ENCODE assay signal across 8 mouse cellular contexts in the genomic region with DNA sequence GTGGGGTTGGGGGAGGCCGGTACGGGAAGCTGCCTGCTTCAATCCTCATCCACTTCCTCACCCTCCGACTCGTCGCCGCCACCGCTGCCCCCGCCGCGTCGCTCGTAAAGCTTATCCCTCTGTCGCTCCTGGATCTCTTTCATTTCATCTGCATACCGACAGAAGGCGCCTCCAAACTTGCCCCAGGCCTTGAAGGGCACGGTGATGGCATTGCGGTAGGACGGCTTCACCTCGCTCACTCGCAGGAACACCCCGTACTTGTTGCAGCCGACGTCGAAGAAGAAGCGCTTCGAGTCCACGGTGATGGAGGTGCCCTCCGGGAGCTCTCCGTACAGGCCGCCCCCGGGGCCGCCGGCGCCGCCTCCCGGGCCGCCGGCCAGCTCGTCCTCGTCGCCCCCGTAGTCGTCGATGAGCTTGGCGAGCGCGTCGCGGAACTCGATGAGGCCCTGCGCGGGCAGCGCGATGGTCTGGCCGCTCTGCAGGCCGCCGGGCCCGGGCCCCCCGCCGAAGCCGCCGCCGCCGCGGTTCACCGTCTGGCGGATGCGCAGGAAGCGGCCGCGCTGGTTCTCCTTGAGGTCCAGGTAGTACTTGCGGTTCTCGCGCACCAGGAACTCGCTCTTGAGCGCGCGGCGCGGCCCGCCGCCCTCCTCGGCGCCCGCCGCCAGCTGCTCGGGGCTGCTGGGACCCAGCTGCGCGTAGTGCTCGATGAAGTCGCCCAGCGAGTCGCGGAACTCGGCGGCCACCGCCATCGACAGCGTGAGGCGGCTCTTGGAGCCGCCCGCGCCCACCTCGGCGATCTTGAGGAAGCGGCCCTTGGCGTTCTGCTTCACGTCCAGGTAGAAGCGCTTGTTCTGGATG. TPM values are rescaled to one million over a fixed set of nuclear protein-coding genes. Genes with fewer than 3 reads are reported as not detected.
DNase-seq lines count a peak whose midpoint lies in the region; ATAC-seq and TF ChIP-seq lines count a peak whose summit lies in the region.

No protein-coding gene starts in this region.

- TF ChIP-seq POLR2A in small intestine, adult 2 months (IDR thresholded peaks at IDR 0.05; ENCODE audit: low read depth, low read length): no peak; the same call in 1 of the 2 replicates

- peaks cover 33% of the 10 kb centered on the region for H3K36me3 ChIP-seq in embryonic facial prominence, embryonic 10.5 days (replicated peaks)
- no peaks in the 10 kb centered on the region for H3K36me3 ChIP-seq in intestine, embryonic 15.5 days
- peaks cover 19% of the 10 kb centered on the region; the same call in 1 of the 2 replicates for H3K36me3 ChIP-seq in limb, embryonic 12.5 days
- H3K36me3 ChIP-seq in midbrain, embryonic 12.5 days: no peaks in the 10 kb centered on the region
- peaks cover 11% of the 10 kb centered on the region for H3K36me3 ChIP-seq in small intestine, adult 2 months (ENCODE audit: control insufficient read depth, insufficient read depth, low read length)

- H3K4me1 ChIP-seq in embryonic facial prominence, embryonic 10.5 days: peaks cover 46% of the 10 kb centered on the region
- peaks cover 15% of the 10 kb centered on the region for H3K4me1 ChIP-seq in intestine, embryonic 15.5 days (replicated peaks)
- peaks cover 39% of the 10 kb centered on the region for H3K4me1 ChIP-seq in limb, embryonic 12.5 days (replicated peaks)
- peaks cover 41% of the 10 kb centered on the region for H3K4me1 ChIP-seq in midbrain, embryonic 12.5 days
- H3K4me1 ChIP-seq in small intestine, adult 2 months (ENCODE audit: control insufficient read depth, insufficient read depth, insufficient read length, low read length): peaks cover 10% of the 10 kb centered on the region; the same call in 1 of the 2 replicates

- peak; percentile 50 for ATAC-seq in intestine, embryonic 15.5 days
- no peak for ATAC-seq in limb, embryonic 12.5 days (ENCODE audit: insufficient number of reproducible peaks, insufficient read depth, low FRiP score, low TSS enrichment, low read depth)
- ATAC-seq in midbrain, embryonic 12.5 days (ENCODE audit: low FRiP score, low read depth): peak; percentile 48; the same call in 1 of the 2 replicates

- TF ChIP-seq CTCF in small intestine, adult 2 months (IDR thresholded peaks at IDR 0.05; ENCODE audit: extremely low read depth, insufficient read length, insufficient replicate concordance, low read depth, low read length): no peak

- peak overlapping the region; percentile 97 for H3K9ac ChIP-seq in intestine, embryonic 15.5 days
- peak overlapping the region; percentile 97 for H3K9ac ChIP-seq in limb, embryonic 12.5 days (replicated peaks)
- H3K9ac ChIP-seq in midbrain, embryonic 12.5 days (replicated peaks): peak overlapping the region; percentile 96

- under 1% methylated on average over 109 of the region's 109 CpGs for WGBS in embryonic facial prominence, embryonic 10.5 days
- under 1% methylated on average over 109 of the region's 109 CpGs for WGBS in intestine, embryonic 15.5 days
- under 1% methylated on average over 105 of the region's 109 CpGs for WGBS in limb, embryonic 12.5 days
- under 1% methylated on average over 107 of the region's 109 CpGs for WGBS in midbrain, embryonic 12.5 days
- under 1% methylated on average over 109 of the region's 109 CpGs for WGBS in small intestine, adult 2 months

- peak; percentile 46 for DNase-seq in layer of hippocampus, adult 11-12 months (ENCODE audit: low spot score)
- no peak for DNase-seq in layer of hippocampus, adult 9-10 months (ENCODE audit: low spot score)
- DNase-seq in embryonic facial prominence, embryonic 10.5 days (ENCODE audit: low spot score): peak; percentile 69
- peak; percentile 49 to 73 for DNase-seq in gastrocnemius, postnatal 4 days (ENCODE audit: low spot score in 2 of 2)

- H3K9me3 ChIP-seq in embryonic facial prominence, embryonic 10.5 days: no peaks in the 10 kb centered on the region
- no peaks in the 10 kb centered on the region for H3K9me3 ChIP-seq in intestine, embryonic 15.5 days
- H3K9me3 ChIP-seq in limb, embryonic 12.5 days: no peaks in the 10 kb centered on the region
- H3K9me3 ChIP-seq in midbrain, embryonic 12.5 days: no peaks in the 10 kb centered on the region

- no peaks in the 10 kb centered on the region for H3K27me3 ChIP-seq in embryonic facial prominence, embryonic 10.5 days (replicated peaks; ENCODE audit: low read depth, poor library complexity, severe bottlenecking)
- H3K27me3 ChIP-seq in intestine, embryonic 15.5 days (replicated peaks): no peaks in the 10 kb centered on the region
- H3K27me3 ChIP-seq in limb, embryonic 12.5 days: no peaks in the 10 kb centered on the region
- H3K27me3 ChIP-seq in midbrain, embryonic 12.5 days: no peaks in the 10 kb centered on the region
- no peaks in the 10 kb centered on the region for H3K27me3 ChIP-seq in small intestine, adult 2 months (ENCODE audit: control insufficient read depth, insufficient read depth, low read length)

- H3K27ac ChIP-seq in embryonic facial prominence, embryonic 10.5 days (replicated peaks): peak overlapping the region; percentile 93
- H3K27ac ChIP-seq in intestine, embryonic 15.5 days: peak overlapping the region; percentile 97
- H3K27ac ChIP-seq in limb, embryonic 12.5 days: peak overlapping the region; percentile 98
- H3K27ac ChIP-seq in midbrain, embryonic 12.5 days (replicated peaks): peak overlapping the region; percentile 98
- H3K27ac ChIP-seq in small intestine, adult 2 months (ENCODE audit: insufficient read depth, low read depth, low read length): peak overlapping the region; percentile 85

- H3K4me3 ChIP-seq in embryonic facial prominence, embryonic 10.5 days: peak overlapping the region; percentile 88
- peak overlapping the region; percentile 95 for H3K4me3 ChIP-seq in intestine, embryonic 15.5 days (replicated peaks)
- H3K4me3 ChIP-seq in limb, embryonic 12.5 days (replicated peaks): peak overlapping the region; percentile 97
- H3K4me3 ChIP-seq in midbrain, embryonic 12.5 days: peak overlapping the region; percentile 98
- H3K4me3 ChIP-seq in small intestine, adult 2 months (ENCODE audit: low read depth, low read length): peak overlapping the region; percentile 77

- H3K4me2 ChIP-seq in intestine, embryonic 15.5 days (replicated peaks): peak overlapping the region; percentile 80
- peak overlapping the region; percentile 91 for H3K4me2 ChIP-seq in limb, embryonic 12.5 days
- peak overlapping the region; percentile 91 for H3K4me2 ChIP-seq in midbrain, embryonic 12.5 days (replicated peaks)

RNA-seq across cellular contexts. Expression of gene Purb, which starts 0.6 kb away (rescaled TPM):
- polyA plus RNA-seq in embryonic facial prominence, embryonic 10.5 days (2016; fragmentation: Nextera tagmentation; extraction: Ambion mirVana): 17.5 and 17.7 TPM in 2 replicates
- 10 to 100 TPM; 84.0 to 90.4 TPM for total RNA-seq in gastrocnemius, postnatal 4 days (2021)
- 26.6 and 28.8 TPM in 2 replicates for polyA plus RNA-seq in intestine, embryonic 15.5 days (2015; fragmentation: Nextera tagmentation; extraction: Ambion mirVana)
- 22.6 TPM in 2 replicates for polyA plus RNA-seq in limb, embryonic 12.5 days (2016; fragmentation: Nextera tagmentation; extraction: Ambion mirVana)
- polyA plus RNA-seq in midbrain, embryonic 12.5 days (2016; fragmentation: Nextera tagmentation; extraction: Ambion mirVana): 16.8 and 17.0 TPM in 2 replicates
- polyA plus RNA-seq in small intestine, adult 2 months (2012; rRNA removed): 4.2 and 7.0 TPM in 2 replicates

RNA-seq across cellular contexts. Expression of gene H2afv, which starts 30.9 kb away (rescaled TPM):
- 746 and 786 TPM in 2 replicates for polyA plus RNA-seq in embryonic facial prominence, embryonic 10.5 days (2016; fragmentation: Nextera tagmentation; extraction: Ambion mirVana)
- total RNA-seq in gastrocnemius, postnatal 4 days (2021): 10 to 100 TPM; 96.2 to 97.0 TPM
- polyA plus RNA-seq in intestine, embryonic 15.5 days (2015; fragmentation: Nextera tagmentation; extraction: Ambion mirVana): 424 and 429 TPM in 2 replicates
- polyA plus RNA-seq in limb, embryonic 12.5 days (2016; fragmentation: Nextera tagmentation; extraction: Ambion mirVana): 763 and 824 TPM in 2 replicates
- 831 and 843 TPM in 2 replicates for polyA plus RNA-seq in midbrain, embryonic 12.5 days (2016; fragmentation: Nextera tagmentation; extraction: Ambion mirVana)
- polyA plus RNA-seq in small intestine, adult 2 months (2012; rRNA removed): 63.8 and 141 TPM in 2 replicates

RNA-seq across cellular contexts. Expression of gene Myo1g, which starts 45.7 kb away (rescaled TPM):
- polyA plus RNA-seq in embryonic facial prominence, embryonic 10.5 days (2016; fragmentation: Nextera tagmentation; extraction: Ambion mirVana): 0.75 and 1.1 TPM in 2 replicates
- total RNA-seq in gastrocnemius, postnatal 4 days (2021): 1 to 10 TPM; 3.0 to 3.4 TPM
- polyA plus RNA-seq in intestine, embryonic 15.5 days (2015; fragmentation: Nextera tagmentation; extraction: Ambion mirVana): 1.8 and 1.9 TPM in 2 replicates
- 0.66 and 1.8 TPM in 2 replicates for polyA plus RNA-seq in limb, embryonic 12.5 days (2016; fragmentation: Nextera tagmentation; extraction: Ambion mirVana)
- 0.31 and 0.47 TPM in 2 replicates for polyA plus RNA-seq in midbrain, embryonic 12.5 days (2016; fragmentation: Nextera tagmentation; extraction: Ambion mirVana)
- polyA plus RNA-seq in small intestine, adult 2 months (2012; rRNA removed): 9.8 and 15.5 TPM in 2 replicates

RNA-seq across cellular contexts. Expression of gene Ppia, which starts 59.9 kb away (rescaled TPM):
- polyA plus RNA-seq in embryonic facial prominence, embryonic 10.5 days (2016; fragmentation: Nextera tagmentation; extraction: Ambion mirVana): 6,156 and 6,219 TPM in 2 replicates
- 1,000 to 10,000 TPM; 1,218 to 1,228 TPM for total RNA-seq in gastrocnemius, postnatal 4 days (2021)
- polyA plus RNA-seq in intestine, embryonic 15.5 days (2015; fragmentation: Nextera tagmentation; extraction: Ambion mirVana): 5,895 and 6,298 TPM in 2 replicates
- 5,590 and 5,882 TPM in 2 replicates for polyA plus RNA-seq in limb, embryonic 12.5 days (2016; fragmentation: Nextera tagmentation; extraction: Ambion mirVana)
- 4,523 and 4,594 TPM in 2 replicates for polyA plus RNA-seq in midbrain, embryonic 12.5 days (2016; fragmentation: Nextera tagmentation; extraction: Ambion mirVana)
- 275 and 276 TPM in 2 replicates for polyA plus RNA-seq in small intestine, adult 2 months (2012; rRNA removed)
